Mouse (Mus musculus): ENCODE measurements around the gene Camta1. TPM values are rescaled to one million over a fixed set of nuclear protein-coding genes. Genes with fewer than 3 reads are reported as not detected.

Camta1 gene
- polyA plus RNA-seq, 1 experiment from 2014 or later = 81.8 TPM

DNA sequence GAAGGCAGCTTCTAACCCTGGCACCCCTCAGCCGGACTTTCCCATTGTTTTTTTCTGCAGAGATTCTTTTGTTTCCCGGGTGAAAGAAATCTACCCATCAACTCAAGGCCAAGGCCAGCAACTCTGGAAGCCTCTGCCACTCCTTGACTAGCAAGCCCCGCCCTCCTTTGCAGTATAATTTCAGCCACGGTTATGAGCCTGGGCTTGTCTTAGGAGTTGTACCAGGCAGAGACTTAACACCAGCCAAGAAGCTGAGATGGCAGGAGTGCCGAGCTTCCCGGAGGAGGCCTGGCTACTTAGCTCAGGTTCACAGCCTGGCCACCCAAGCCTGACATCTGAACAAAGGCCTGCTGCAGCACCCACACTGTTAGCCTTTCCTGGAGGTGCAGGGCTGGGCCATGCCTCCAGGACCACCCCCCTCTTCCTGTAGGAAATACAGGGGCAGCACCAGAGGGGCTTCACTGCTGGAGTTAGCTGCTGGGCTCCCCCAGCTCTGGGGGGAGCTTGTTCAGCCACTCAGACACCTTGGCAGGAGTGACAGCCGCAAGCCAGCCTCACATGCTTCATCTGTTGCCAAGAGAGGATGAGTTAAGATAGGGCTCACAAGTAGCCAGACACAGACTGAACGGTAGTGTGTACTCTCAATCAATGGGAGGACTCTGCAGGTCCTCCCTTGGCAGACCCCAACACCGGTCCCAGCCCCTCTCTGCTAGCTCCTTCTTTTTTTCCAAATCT is 730.8 kb downstream of the Camta1 start:
- no peak for ATAC-seq (ENCODE audit: insufficient read depth, low FRiP score)
- Histone ChIP-seq H3K9ac (ENCODE audit: low read length) (no peak overlapping the region), H3K4me2 (ENCODE audit: low read depth, low read length) (no peak overlapping the region), H3K27ac (ENCODE audit: low read length) (no peak overlapping the region), H3K9me3 (replicated peaks; ENCODE audit: control insufficient read depth, low read length) (no peaks in the 10 kb centered on the region), H3K4me1 (ENCODE audit: control insufficient read depth, insufficient read depth, low read length) (peaks cover 11% of the 10 kb centered on the region; the same call in 1 of the 2 replicates), H3K36me3 (ENCODE audit: control insufficient read depth, insufficient read depth, low read length) (no peaks in the 10 kb centered on the region), H3K27me3 (ENCODE audit: control insufficient read depth, insufficient read depth, low read length) (no peaks in the 10 kb centered on the region), H3K4me3 (replicated peaks; ENCODE audit: low read length) (no peak overlapping the region)
- WGBS = 59% methylated on average over 9 of the region's 9 CpGs

DNA sequence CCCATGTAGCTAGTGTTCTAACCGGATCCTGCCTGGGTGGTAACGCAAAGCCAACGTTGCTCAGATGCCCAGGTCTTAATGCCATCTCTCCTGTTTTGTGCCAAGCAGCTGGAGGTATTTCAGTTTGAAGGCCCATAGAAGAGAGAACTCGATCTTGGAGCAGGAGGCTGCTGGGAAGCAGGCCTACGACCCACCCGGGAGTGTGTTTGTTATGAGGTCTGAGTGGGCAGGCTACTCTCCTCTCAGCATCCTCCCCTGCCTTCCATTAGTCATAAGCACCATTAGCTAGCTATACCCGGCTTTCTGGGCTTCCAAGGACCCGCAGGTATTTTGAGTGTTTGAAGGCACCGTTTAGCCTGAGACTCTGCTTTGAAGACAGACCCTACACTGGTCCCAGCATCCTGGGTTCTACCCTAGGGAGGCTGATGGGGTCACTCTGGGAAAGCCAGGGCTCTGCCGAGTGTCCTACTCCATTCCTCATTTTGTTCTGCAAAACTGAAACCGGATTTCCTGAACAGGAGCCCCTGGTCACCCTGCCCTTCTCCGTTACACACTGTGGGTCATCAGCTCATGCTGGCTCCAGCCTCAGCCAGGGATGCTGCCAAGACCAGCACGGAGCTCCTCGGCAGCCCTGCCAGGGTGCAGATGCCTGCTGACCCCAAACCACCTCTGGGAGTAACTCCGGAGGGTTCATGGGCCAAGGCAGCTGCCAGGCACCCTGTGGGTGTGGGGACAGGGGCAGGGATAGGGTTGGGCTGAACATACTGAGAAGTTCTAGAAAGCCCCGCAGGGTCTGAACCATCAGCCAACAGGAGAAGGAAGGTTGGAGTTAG is 731.7 kb downstream of the Camta1 start:
- no peaks in the 10 kb centered on the region for H3K27me3 ChIP-seq (ENCODE audit: control insufficient read depth, insufficient read depth, low read length)
- H3K27ac ChIP-seq (ENCODE audit: low read length) = no peak overlapping the region
- 62% methylated on average over 16 of the region's 16 CpGs for WGBS
- no peak overlapping the region for H3K9ac ChIP-seq (ENCODE audit: low read length)
- no peaks in the 10 kb centered on the region for H3K9me3 ChIP-seq (replicated peaks; ENCODE audit: control insufficient read depth, low read length)
- H3K4me1 ChIP-seq (ENCODE audit: control insufficient read depth, insufficient read depth, low read length) = peaks cover 11% of the 10 kb centered on the region; the same call in 1 of the 2 replicates
- peak overlapping the region; percentile 99 for H3K4me2 ChIP-seq (ENCODE audit: low read depth, low read length)
- H3K4me3 ChIP-seq (replicated peaks; ENCODE audit: low read length) = no peak overlapping the region
- no peaks in the 10 kb centered on the region for H3K36me3 ChIP-seq (ENCODE audit: control insufficient read depth, insufficient read depth, low read length)
- no peak for ATAC-seq (ENCODE audit: insufficient read depth, low FRiP score)

DNA sequence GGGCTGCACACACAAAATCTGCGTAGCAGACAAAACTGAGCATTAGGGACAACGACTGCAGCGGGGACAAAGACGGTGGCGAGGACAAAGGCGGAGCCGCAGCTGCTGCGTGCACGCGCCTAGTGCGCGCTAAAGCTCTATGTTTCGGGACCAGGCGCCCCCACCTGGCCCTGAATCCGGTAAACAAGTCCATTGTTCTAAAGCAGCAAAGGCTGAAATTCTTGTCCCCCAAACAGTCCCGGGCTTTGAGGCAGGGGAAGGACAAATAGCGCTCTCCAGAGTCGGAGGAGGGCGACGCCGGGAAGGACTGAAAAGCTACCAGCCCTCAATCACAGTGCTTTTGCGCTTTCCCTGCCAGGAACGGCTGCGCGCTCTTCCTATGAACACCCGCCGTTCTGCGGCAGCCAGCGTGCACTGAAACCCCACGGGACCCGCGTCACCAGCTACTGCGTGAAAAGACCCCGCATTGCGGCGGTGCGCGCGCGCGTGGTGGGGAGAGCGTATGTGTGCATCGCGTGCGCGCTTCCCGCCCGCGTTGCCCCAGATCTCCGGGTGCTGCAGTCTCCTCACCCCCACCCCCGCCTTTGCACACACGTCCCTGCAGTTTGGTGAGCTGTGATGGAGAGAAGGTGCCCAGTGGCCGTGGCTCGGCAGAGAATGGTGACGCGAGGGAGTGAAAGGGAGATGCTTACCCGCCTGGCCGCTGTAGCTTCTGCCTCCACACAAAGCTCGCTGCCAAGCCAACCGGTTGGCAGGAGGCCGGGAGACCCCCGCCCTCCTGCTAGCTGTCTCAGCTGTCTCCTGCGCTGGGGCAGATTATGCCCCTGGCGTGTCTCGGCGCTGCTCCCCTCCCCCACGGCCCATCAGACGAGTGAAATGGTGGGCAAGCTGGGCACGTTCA is 732.8 kb downstream of the Camta1 start:
- under 1% methylated on average over 69 of the region's 69 CpGs for WGBS
- peak overlapping the region; percentile 56 for H3K27ac ChIP-seq (ENCODE audit: low read length)

DNA sequence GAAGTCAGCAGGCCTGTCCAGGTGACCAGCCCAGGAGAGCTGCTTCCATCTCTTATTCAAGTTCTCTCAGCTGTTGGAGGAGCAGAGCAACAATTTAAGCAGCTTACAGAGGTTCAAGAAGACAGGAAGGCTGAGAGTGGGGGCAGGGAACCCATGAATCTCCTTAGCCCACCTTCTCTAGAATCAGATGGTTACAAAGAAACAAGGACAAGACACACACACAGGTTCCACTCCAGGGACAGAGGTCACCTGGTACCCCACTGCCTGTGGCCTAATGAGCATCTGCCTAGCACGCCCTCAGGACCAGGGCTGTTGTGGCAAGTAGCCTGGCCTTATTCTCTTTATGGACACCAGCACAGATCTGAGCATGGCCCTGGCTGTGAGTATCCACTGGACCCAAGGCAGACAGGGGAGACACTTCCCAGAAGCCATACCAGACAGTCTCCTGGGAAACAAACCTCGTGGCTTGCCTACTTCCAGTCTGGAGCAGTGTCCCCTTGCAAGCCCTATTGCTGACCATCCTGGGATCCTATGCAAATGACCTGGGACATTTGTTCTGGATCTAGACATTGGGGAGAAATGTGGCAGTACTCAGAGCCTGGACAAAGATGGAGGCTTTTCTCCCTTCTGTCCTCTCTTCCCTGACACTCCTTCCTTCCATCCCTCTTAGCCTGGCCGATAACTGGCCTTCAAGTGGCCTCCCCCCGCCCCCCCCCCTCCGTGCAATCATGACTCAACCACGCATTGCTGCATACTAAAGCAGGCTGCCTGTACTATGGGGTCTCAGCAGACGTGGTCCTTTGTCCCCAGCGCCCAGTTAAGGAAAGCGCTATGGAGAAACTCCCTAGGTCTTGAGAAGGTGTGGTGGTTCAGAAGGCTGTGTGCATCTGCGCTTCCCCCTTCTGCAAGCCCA is 733.8 kb downstream of the Camta1 start:
- Histone ChIP-seq H3K9ac (ENCODE audit: low read length) (peak overlapping the region; percentile 76), H3K4me2 (ENCODE audit: low read depth, low read length) (peak overlapping the region; percentile 99), H3K4me1 (ENCODE audit: control insufficient read depth, insufficient read depth, low read length) (peaks cover 11% of the 10 kb centered on the region; the same call in 1 of the 2 replicates), H3K4me3 (replicated peaks; ENCODE audit: low read length) (peak overlapping the region; percentile 62), H3K27ac (ENCODE audit: low read length) (peak overlapping the region; percentile 42; the same call in 1 of the 2 replicates), H3K27me3 (ENCODE audit: control insufficient read depth, insufficient read depth, low read length) (no peaks in the 10 kb centered on the region), H3K36me3 (ENCODE audit: control insufficient read depth, insufficient read depth, low read length) (no peaks in the 10 kb centered on the region), H3K9me3 (replicated peaks; ENCODE audit: control insufficient read depth, low read length) (no peaks in the 10 kb centered on the region)
- whole genome bisulfite sequencing = 12% methylated on average over 9 of the region's 10 CpGs
- peak; percentile 12; the same call in 1 of the 2 replicates for ATAC-seq (ENCODE audit: insufficient read depth, low FRiP score)

More for the DNA sequence above, 732.8 kb downstream of the Camta1 start:
- H3K4me2 ChIP-seq (ENCODE audit: low read depth, low read length) = peak overlapping the region; percentile 99
- peak; percentile 51; the same call in 1 of the 2 replicates for ATAC-seq (ENCODE audit: insufficient read depth, low FRiP score)
- peak overlapping the region; percentile 62 for H3K4me3 ChIP-seq (replicated peaks; ENCODE audit: low read length)
- no peaks in the 10 kb centered on the region for H3K27me3 ChIP-seq (ENCODE audit: control insufficient read depth, insufficient read depth, low read length)
- H3K9ac ChIP-seq (ENCODE audit: low read length) = peak overlapping the region; percentile 76
- H3K36me3 ChIP-seq (ENCODE audit: control insufficient read depth, insufficient read depth, low read length) = no peaks in the 10 kb centered on the region
- peaks cover 11% of the 10 kb centered on the region; the same call in 1 of the 2 replicates for H3K4me1 ChIP-seq (ENCODE audit: control insufficient read depth, insufficient read depth, low read length)
- H3K9me3 ChIP-seq (replicated peaks; ENCODE audit: control insufficient read depth, low read length) = no peaks in the 10 kb centered on the region

- Histone ChIP-seq H3K36me3 (ENCODE audit: control insufficient read depth, insufficient read depth, low read length) (no peaks in the 10 kb centered on the region), H3K9ac (ENCODE audit: low read length) (no peak overlapping the region), H3K4me3 (replicated peaks; ENCODE audit: low read length) (no peak overlapping the region), H3K27me3 (ENCODE audit: control insufficient read depth, insufficient read depth, low read length) (no peaks in the 10 kb centered on the region), H3K9me3 (replicated peaks; ENCODE audit: control insufficient read depth, low read length) (no peaks in the 10 kb centered on the region), H3K27ac (ENCODE audit: low read length) (no peak overlapping the region), H3K4me2 (ENCODE audit: low read depth, low read length) (no peak overlapping the region), H3K4me1 (ENCODE audit: control insufficient read depth, insufficient read depth, low read length) (no peaks in the 10 kb centered on the region)
- no peak for ATAC-seq (ENCODE audit: insufficient read depth, low FRiP score)
- 84% methylated on average over 3 of the region's 3 CpGs for WGBS
Observed at GRCm38 (mm10) chr4:151118883-151119282, 742.8 kb downstream of the Camta1 start.

DNA sequence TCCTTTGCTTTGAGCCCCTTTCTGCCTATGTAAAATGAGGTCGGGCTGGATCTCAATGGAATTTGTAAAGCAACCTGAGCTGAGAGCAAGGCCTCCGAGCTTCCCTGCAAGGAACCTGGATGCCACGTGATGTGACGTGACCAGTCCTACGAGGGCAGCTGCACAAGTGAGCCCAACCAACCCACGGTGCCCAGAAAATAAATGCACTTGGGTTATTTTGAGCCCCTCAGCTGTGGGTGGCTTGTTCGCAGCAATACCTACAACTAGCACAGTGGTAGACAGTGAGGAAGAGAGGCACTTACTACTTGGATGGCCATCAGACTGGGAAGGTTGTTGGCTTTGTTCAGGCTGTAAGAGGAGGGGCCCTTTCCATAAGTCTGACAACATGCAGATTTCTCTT is 747.1 kb downstream of the Camta1 start:
- Histone ChIP-seq H3K27me3 (ENCODE audit: control insufficient read depth, insufficient read depth, low read length) (peaks cover 3% of the 10 kb centered on the region; the same call in 1 of the 2 replicates), H3K4me2 (ENCODE audit: low read depth, low read length) (no peak overlapping the region), H3K27ac (ENCODE audit: low read length) (no peak overlapping the region), H3K9me3 (replicated peaks; ENCODE audit: control insufficient read depth, low read length) (no peaks in the 10 kb centered on the region), H3K36me3 (ENCODE audit: control insufficient read depth, insufficient read depth, low read length) (no peaks in the 10 kb centered on the region), H3K4me3 (replicated peaks; ENCODE audit: low read length) (no peak overlapping the region), H3K9ac (ENCODE audit: low read length) (no peak overlapping the region), H3K4me1 (ENCODE audit: control insufficient read depth, insufficient read depth, low read length) (no peaks in the 10 kb centered on the region; the same call in 1 of the 2 replicates)
- no peak for ATAC-seq (ENCODE audit: insufficient read depth, low FRiP score)
- WGBS = 86% methylated on average over 7 of the region's 7 CpGs

DNA sequence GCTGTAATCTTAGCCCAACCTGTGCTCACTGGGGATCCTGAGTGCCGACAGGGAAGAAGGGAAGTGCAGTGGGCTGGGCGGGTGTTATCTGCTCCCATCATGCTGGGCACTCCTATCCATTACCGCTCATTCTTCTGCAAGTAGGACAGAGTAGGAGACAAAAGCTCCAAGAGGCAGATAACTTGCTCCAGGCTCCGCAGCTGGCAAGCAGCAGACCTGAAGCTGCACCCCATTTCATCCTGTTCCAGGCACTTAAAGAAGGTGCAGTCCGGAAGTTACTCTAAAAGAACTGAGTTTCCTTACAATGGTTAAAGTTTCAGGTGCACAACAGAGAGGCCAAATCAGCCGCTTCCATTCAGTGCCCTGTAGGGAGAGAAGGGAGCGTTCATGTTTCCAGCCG is 750.5 kb downstream of the Camta1 start:
- H3K4me3 ChIP-seq (replicated peaks; ENCODE audit: low read length) = no peak overlapping the region
- no peaks in the 10 kb centered on the region; the same call in 1 of the 2 replicates for H3K4me1 ChIP-seq (ENCODE audit: control insufficient read depth, insufficient read depth, low read length)
- 51% methylated on average over 8 of the region's 8 CpGs for WGBS
- no peak overlapping the region for H3K4me2 ChIP-seq (ENCODE audit: low read depth, low read length)
- H3K36me3 ChIP-seq (ENCODE audit: control insufficient read depth, insufficient read depth, low read length) = no peaks in the 10 kb centered on the region
- ATAC-seq (ENCODE audit: insufficient read depth, low FRiP score) = no peak
- no peaks in the 10 kb centered on the region for H3K9me3 ChIP-seq (replicated peaks; ENCODE audit: control insufficient read depth, low read length)
- peaks cover 13% of the 10 kb centered on the region for H3K27me3 ChIP-seq (ENCODE audit: control insufficient read depth, insufficient read depth, low read length)
- no peak overlapping the region for H3K27ac ChIP-seq (ENCODE audit: low read length)
- H3K9ac ChIP-seq (ENCODE audit: low read length) = no peak overlapping the region

DNA sequence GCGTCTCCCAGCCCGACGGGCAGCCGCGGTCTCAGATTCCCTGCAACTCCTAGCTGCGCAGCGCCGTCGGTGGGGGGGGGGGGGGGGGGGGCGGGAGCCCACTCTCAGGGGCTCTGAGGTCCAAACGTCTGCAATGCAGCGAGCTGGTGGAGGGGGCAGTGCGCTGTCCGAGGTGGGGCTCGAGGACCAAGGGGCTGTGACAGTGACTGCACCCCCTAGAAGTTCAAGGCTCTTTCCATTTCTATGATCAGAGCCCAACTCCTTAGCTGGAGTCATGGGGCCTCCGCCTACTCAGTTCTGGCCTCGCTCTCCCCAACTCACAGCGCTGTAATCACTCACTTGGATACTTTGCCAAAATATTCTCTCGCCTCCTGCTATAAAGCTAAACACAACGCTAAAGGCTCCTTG is 752.8 kb downstream of the Camta1 start:
- H3K27me3 ChIP-seq (ENCODE audit: control insufficient read depth, insufficient read depth, low read length) = peaks cover 13% of the 10 kb centered on the region
- H3K9ac ChIP-seq (ENCODE audit: low read length) = peak overlapping the region; percentile 72
- H3K4me2 ChIP-seq (ENCODE audit: low read depth, low read length) = peak overlapping the region; percentile 94
- no peaks in the 10 kb centered on the region for H3K36me3 ChIP-seq (ENCODE audit: control insufficient read depth, insufficient read depth, low read length)
- WGBS = 5% methylated on average over 9 of the region's 20 CpGs
- 0 out of 2 replicates have a peak, but pooled peaks have one; percentile 4 for ATAC-seq (ENCODE audit: insufficient read depth, low FRiP score)
- no peaks in the 10 kb centered on the region; the same call in 1 of the 2 replicates for H3K4me1 ChIP-seq (ENCODE audit: control insufficient read depth, insufficient read depth, low read length)
- no peaks in the 10 kb centered on the region for H3K9me3 ChIP-seq (replicated peaks; ENCODE audit: control insufficient read depth, low read length)
- H3K27ac ChIP-seq (ENCODE audit: low read length) = peak overlapping the region; percentile 35
- peak overlapping the region; percentile 59 for H3K4me3 ChIP-seq (replicated peaks; ENCODE audit: low read length)
